Mouse (Mus musculus) ovary, postnatal 36 days (tissue): ENCODE data around the gene Bcl7a.

Experiments used
- DNase-seq: peaks from one replicate; pipeline ENCODE4 v3.0.0; 2022; ENCODE audit warnings: low spot score, mixed read lengths

Gene Bcl7a

GRCm38 (mm10) chr5:123416566-123417518 lies 73.2 kb downstream of the Bcl7a start:
- DNase-seq: no peak

- no peak for DNase-seq
Observed at GRCm38 (mm10) chr5:123423885-123424284, 80.3 kb downstream of the Bcl7a start.
